Mouse (Mus musculus): ENCODE results near the gene Znrf2.

GRCm38 (mm10) chr6:54852669-54853068 lies 36.0 kb downstream of the Znrf2 start:
- TF ChIP-seq TAL1 (IDR thresholded peaks at IDR 0.05; ENCODE audit: low read length) (no peak), GATA1 (IDR thresholded peaks at IDR 0.05; ENCODE audit: low read length) (no peak)
